Mouse (Mus musculus): Measurements from ENCODE around the gene Slc38a4.

DNA sequence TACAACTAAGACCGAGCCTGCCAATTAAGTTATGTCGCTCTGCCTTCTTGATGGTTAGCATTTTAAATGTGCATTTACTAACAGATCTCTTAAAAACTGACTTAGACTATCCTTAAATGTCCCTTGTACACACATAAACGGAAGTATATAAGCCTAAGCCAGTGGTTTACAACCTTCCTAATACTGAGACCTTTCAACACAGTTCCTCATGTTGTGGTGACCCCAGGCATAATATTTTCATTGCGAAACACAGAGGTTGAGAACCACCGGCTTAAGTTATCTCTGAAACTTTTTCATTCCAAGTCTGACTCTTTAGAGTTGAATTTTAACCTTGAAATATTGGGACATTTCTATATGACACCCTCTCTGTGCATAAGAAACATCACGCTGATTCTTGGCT is 101.4 kb downstream of the Slc38a4 start:
- TF ChIP-seq GATA1 (IDR thresholded peaks at IDR 0.05; ENCODE audit: low read length) (no peak), TAL1 (IDR thresholded peaks at IDR 0.05; ENCODE audit: low read length) (no peak)
